28 mouse cellular contexts compared by ENCODE assay signal in the genomic region with DNA sequence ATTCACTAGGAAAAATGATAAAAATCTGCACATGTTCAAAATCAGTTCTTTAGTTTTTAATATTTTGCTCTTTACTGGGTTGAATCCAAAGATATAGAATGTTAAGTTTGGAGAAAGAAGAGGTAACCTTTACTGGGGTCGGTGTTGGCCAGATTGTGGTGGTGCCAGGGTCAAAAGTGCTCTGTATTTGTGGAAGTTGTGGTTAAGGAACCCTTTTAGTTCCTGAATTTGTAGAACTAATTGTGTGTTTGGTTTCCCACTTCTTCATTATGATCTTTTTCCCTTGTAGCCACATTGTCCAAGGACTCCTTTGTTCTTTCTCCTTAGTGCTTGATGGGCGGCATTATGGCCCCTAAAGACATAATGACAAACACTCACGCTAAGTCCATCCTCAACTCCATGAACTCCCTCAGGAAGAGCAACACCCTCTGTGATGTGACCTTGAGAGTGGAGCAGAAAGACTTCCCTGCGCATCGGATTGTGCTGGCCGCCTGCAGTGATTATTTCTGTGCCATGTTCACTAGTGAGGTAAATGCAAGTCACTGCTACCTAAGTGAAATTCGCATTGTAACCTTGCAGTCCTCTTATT. TPM values are rescaled to one million over a fixed set of nuclear protein-coding genes. Genes with fewer than 3 reads are reported as not detected.
DNase-seq lines count a peak whose midpoint lies in the region; ATAC-seq and TF ChIP-seq lines count a peak whose summit lies in the region.
"Had no signal": no experiment of that assay in that cellular context is flagged by ENCODE, and none has a peak within 500 bp of the region (broad histone marks: within the 10 kb centered on the region; RNA-seq: fewer than 3 reads in every experiment).

No protein-coding gene starts in this region.

- no peak for TF ChIP-seq POLR2A in liver, adult 2 months (IDR thresholded peaks at IDR 0.05; ENCODE audit: extremely low read depth, insufficient read depth, low read length)
- no peak for TF ChIP-seq POLR2A in MEL (IDR thresholded peaks at IDR 0.05; ENCODE audit: control insufficient read depth in 1 of 2, insufficient read depth in 1 of 2, low read depth in 1 of 2, low read length in 2 of 2, poor library complexity in 1 of 2)

- H3K4me3 ChIP-seq in liver, adult 2 months (ENCODE audit: insufficient read depth, low read depth, low read length): no peak overlapping the region
- no peak overlapping the region for H3K4me3 ChIP-seq in MEL (ENCODE audit: control insufficient read depth in 1 of 2, insufficient read depth in 1 of 2, low read depth in 2 of 2, low read length in 2 of 2)
- H3K4me3 ChIP-seq in liver, embryonic 13.5 days (replicated peaks): no peak overlapping the region; the same call in 1 of the 2 replicates
- H3K4me3 ChIP-seq in midbrain, embryonic 16.5 days (ENCODE audit: low read depth, low read length): no peak overlapping the region
- H3K4me3 ChIP-seq: forebrain, embryonic 12.5 days; intestine, embryonic 15.5 days; limb, embryonic 10.5 days; limb, embryonic 15.5 days; midbrain, embryonic 13.5 days; stomach, embryonic 15.5 days had no signal

- 93% methylated on average over 7 of the region's 7 CpGs for WGBS in liver, adult 2 months
- WGBS in liver, embryonic 13.5 days (ENCODE audit: insufficient replicate concordance): 76% methylated on average over 7 of the region's 7 CpGs
- 93% methylated on average over 7 of the region's 7 CpGs for WGBS in midbrain, embryonic 16.5 days

- TF ChIP-seq RAD21 in MEL (IDR thresholded peaks at IDR 0.05; ENCODE audit: low read depth, low read length): no peak

- TF ChIP-seq CTCF in liver, adult 2 months (IDR thresholded peaks at IDR 0.05; ENCODE audit: low read depth, low read length): no peak
- no peak for TF ChIP-seq CTCF in MEL (IDR thresholded peaks at IDR 0.05 in 2 of 3, conservative IDR thresholded peaks at IDR 0.05 in 1 of 3; ENCODE audit: control insufficient read depth in 1 of 3, insufficient read depth in 1 of 3, low read depth in 2 of 3, low read length in 3 of 3, poor library complexity in 1 of 3, severe bottlenecking in 1 of 3)

- peak; percentile 10 for DNase-seq in liver, adult 2 months (ENCODE audit: extremely low read depth, low read depth, low spot score)
- DNase-seq in liver: no peak
- DNase-seq in MEL (ENCODE audit: low read depth, low spot score): peak; percentile 20
- no peak for DNase-seq in liver, embryonic 13.5 days
- DNase-seq in adrenal gland, postnatal 4 days (ENCODE audit: low spot score in 2 of 2): no peak
- no peak for DNase-seq in embryo, embryonic 10 days (ENCODE audit: low spot score)
- DNase-seq: adrenal gland, adult 2 months; adrenal gland, postnatal 36 days; cerebellum, adult 2 months; cerebellum, postnatal 14 days; embryo, embryonic 11 days; forebrain, postnatal 0 days; heart, postnatal 14 days; kidney, adult 8-10 months; kidney, postnatal 4 days; lung, postnatal 10 days; right cerebral cortex, postnatal 25 days had no signal

- no peak overlapping the region for H3K9ac ChIP-seq in liver, adult 2 months (ENCODE audit: low read depth, low read length)
- H3K9ac ChIP-seq in MEL (ENCODE audit: control insufficient read depth, low read depth, low read length, poor library complexity, severe bottlenecking): no peak overlapping the region
- H3K9ac ChIP-seq in liver, embryonic 13.5 days: no peak overlapping the region
- H3K9ac ChIP-seq in midbrain, embryonic 16.5 days (ENCODE audit: low read depth, low read length): no peak overlapping the region
- H3K9ac ChIP-seq: forebrain, embryonic 12.5 days; forebrain, postnatal 0 days; intestine, embryonic 15.5 days; limb, embryonic 15.5 days; midbrain, embryonic 13.5 days; stomach, embryonic 15.5 days had no signal

- H3K9me3 ChIP-seq in MEL (replicated peaks; ENCODE audit: insufficient read depth, low read length): no peaks in the 10 kb centered on the region
- H3K9me3 ChIP-seq in liver, embryonic 13.5 days (replicated peaks): no peaks in the 10 kb centered on the region
- H3K9me3 ChIP-seq in midbrain, embryonic 16.5 days (replicated peaks; ENCODE audit: control insufficient read depth, low read length, poor library complexity, severe bottlenecking): no peaks in the 10 kb centered on the region
- H3K9me3 ChIP-seq: forebrain, embryonic 12.5 days; intestine, embryonic 15.5 days; limb, embryonic 10.5 days; limb, embryonic 15.5 days; midbrain, embryonic 13.5 days; stomach, embryonic 15.5 days had no signal

- no peak overlapping the region for H3K27ac ChIP-seq in liver, adult 2 months (replicated peaks; ENCODE audit: insufficient read depth, low read depth, low read length)
- no peak overlapping the region for H3K27ac ChIP-seq in MEL (ENCODE audit: control insufficient read depth, low read depth, low read length)
- peak overlapping the region; percentile 98 for H3K27ac ChIP-seq in liver, embryonic 13.5 days
- H3K27ac ChIP-seq in midbrain, embryonic 16.5 days (ENCODE audit: low read length): no peak overlapping the region
- H3K27ac ChIP-seq: forebrain, embryonic 12.5 days; hindbrain, postnatal 0 days; intestine, embryonic 15.5 days; kidney, postnatal 0 days; limb, embryonic 10.5 days; limb, embryonic 15.5 days; midbrain, embryonic 13.5 days; stomach, embryonic 15.5 days had no signal

- H3K4me1 ChIP-seq in liver, adult 2 months (ENCODE audit: control insufficient read depth, insufficient read depth, low read length): peaks cover 3% of the 10 kb centered on the region; the same call in 1 of the 2 replicates
- peaks cover 27 to 30% of the 10 kb centered on the region in 2 experiments for H3K4me1 ChIP-seq in MEL (ENCODE audit: control insufficient read depth in 1 of 2, insufficient read depth in 2 of 2, low read length in 2 of 2)
- H3K4me1 ChIP-seq in liver, embryonic 13.5 days (replicated peaks): peaks cover 76% of the 10 kb centered on the region
- peaks cover 15% of the 10 kb centered on the region for H3K4me1 ChIP-seq in midbrain, embryonic 16.5 days (ENCODE audit: control insufficient read depth, insufficient read depth, low read length)

- peaks cover 21% of the 10 kb centered on the region for H3K36me3 ChIP-seq in liver, adult 2 months (ENCODE audit: control insufficient read depth, insufficient read depth, low read length)
- H3K36me3 ChIP-seq in MEL (ENCODE audit: control insufficient read depth in 1 of 2, insufficient read depth in 2 of 2, low read length in 2 of 2): peaks cover 8 to 45% of the 10 kb centered on the region in 2 experiments
- H3K36me3 ChIP-seq in liver, embryonic 13.5 days: peaks cover 46% of the 10 kb centered on the region
- H3K36me3 ChIP-seq in midbrain, embryonic 16.5 days (ENCODE audit: control insufficient read depth, insufficient read depth, low read length): peaks cover 6% of the 10 kb centered on the region; the same call in 1 of the 2 replicates

- peaks cover 7% of the 10 kb centered on the region; the same call in 1 of the 2 replicates for H3K79me2 ChIP-seq in liver, adult 2 months (ENCODE audit: control insufficient read depth, insufficient read depth, low read length)
- H3K79me2 ChIP-seq in MEL (ENCODE audit: control insufficient read depth, insufficient read depth, low read length, poor library complexity): peaks cover 9% of the 10 kb centered on the region

- no peak for ATAC-seq in liver, embryonic 13.5 days (ENCODE audit: low read depth)
- ATAC-seq in megakaryocyte, adult 5-6 weeks (ENCODE audit: poor library complexity, severe bottlenecking): peak; percentile 66
- ATAC-seq in midbrain, embryonic 16.5 days: no peak
- ATAC-seq: activated CD4-positive, CD25-positive, alpha-beta regulatory T cell, adult 4 months; forebrain, postnatal 0 days; hindbrain, postnatal 0 days; intestine, embryonic 15.5 days; midbrain, embryonic 13.5 days had no signal

- no peaks in the 10 kb centered on the region for H3K27me3 ChIP-seq in liver, adult 2 months (ENCODE audit: control insufficient read depth, insufficient read depth, low read length)
- H3K27me3 ChIP-seq in MEL (ENCODE audit: control insufficient read depth in 1 of 2, insufficient read depth in 2 of 2, low read length in 2 of 2): no peaks in the 10 kb centered on the region
- 0 out of 2 replicates have a peak, but pooled peaks cover 3% of the 10 kb centered on the region for H3K27me3 ChIP-seq in liver, embryonic 13.5 days
- H3K27me3 ChIP-seq in midbrain, embryonic 16.5 days (ENCODE audit: control insufficient read depth, insufficient read depth, low read depth, low read length): no peaks in the 10 kb centered on the region
- H3K27me3 ChIP-seq: intestine, embryonic 15.5 days; limb, embryonic 15.5 days; stomach, embryonic 15.5 days had no signal

- TF ChIP-seq EP300 in MEL (IDR thresholded peaks at IDR 0.05; ENCODE audit: low read depth in 1 of 2, low read length in 2 of 2): 0 out of 4 replicates have a peak, but pooled peaks of 1 of the 2 experiments have one; percentile 23

- peak overlapping the region; percentile 73; the same call in 1 of the 2 replicates for H3K4me2 ChIP-seq in liver, embryonic 13.5 days
- no peak overlapping the region for H3K4me2 ChIP-seq in midbrain, embryonic 16.5 days (ENCODE audit: low read length)
- H3K4me2 ChIP-seq: forebrain, embryonic 12.5 days; intestine, embryonic 15.5 days; limb, embryonic 15.5 days; midbrain, embryonic 13.5 days; stomach, embryonic 15.5 days had no signal

RNA-seq across cellular contexts. Expression of a gene that starts 2.9 kb away (rescaled TPM):
- 8.8 and 9.9 TPM in 2 replicates for total RNA-seq in liver, adult 2 months (2014; rRNA removed)
- 4.5 and 5.1 TPM in 2 replicates for polyA plus RNA-seq in liver, adult 2 months (2012; rRNA removed)
- 21.8 and 26.4 TPM in 2 replicates for total RNA-seq in MEL (2012; rRNA removed)
- 10 to 100 TPM in 1 of 2 experiments, not detected in 1; 20.8 TPM for polyA plus RNA-seq in MEL (2012; ENCODE audit: insufficient read depth in 1 of 2, insufficient read length in 2 of 2, low read depth in 1 of 2, low replicate concordance in 2 of 2, missing spikeins in 1 of 2)
- 34.7 and 37.4 TPM in 2 replicates for polyA plus RNA-seq in liver, embryonic 13.5 days (2015; fragmentation: Nextera tagmentation; extraction: Ambion mirVana)
- 10.0 and 10.2 TPM in 2 replicates for total RNA-seq in megakaryocyte, adult 5-6 weeks (2015)
- total RNA-seq in megakaryocyte, adult 5-6 weeks (2017): 11.2 and 12.8 TPM in 2 replicates
- 10 to 100 TPM; 25.4 to 26.5 TPM for total RNA-seq in adrenal gland, postnatal 4 days (2021)
- 37.6 and 37.9 TPM in 2 replicates for polyA plus RNA-seq in midbrain, embryonic 16.5 days (2015; fragmentation: Nextera tagmentation; extraction: Ambion mirVana)

RNA-seq across cellular contexts. Expression of a gene that starts 36.2 kb away (rescaled TPM):
- total RNA-seq in liver, adult 2 months (2014; rRNA removed): 5.9 and 6.9 TPM in 2 replicates
- polyA plus RNA-seq in liver, adult 2 months (2012; rRNA removed): 9.8 and 10.6 TPM in 2 replicates
- total RNA-seq in MEL (2012; rRNA removed): 18.5 and 21.5 TPM in 2 replicates
- polyA plus RNA-seq in MEL (2012; ENCODE audit: insufficient read depth in 1 of 2, insufficient read length in 2 of 2, low read depth in 1 of 2, low replicate concordance in 2 of 2, missing spikeins in 1 of 2): 10 to 100 TPM in 1 of 2 experiments, not detected in 1; 21.8 TPM
- polyA plus RNA-seq in liver, embryonic 13.5 days (2015; fragmentation: Nextera tagmentation; extraction: Ambion mirVana): 19.8 and 23.9 TPM in 2 replicates
- total RNA-seq in megakaryocyte, adult 5-6 weeks (2015): 20.6 and 24.1 TPM in 2 replicates
- total RNA-seq in megakaryocyte, adult 5-6 weeks (2017): 16.1 and 18.6 TPM in 2 replicates
- total RNA-seq in adrenal gland, postnatal 4 days (2021): 10 to 100 TPM; 28.7 to 29.6 TPM
- polyA plus RNA-seq in midbrain, embryonic 16.5 days (2015; fragmentation: Nextera tagmentation; extraction: Ambion mirVana): 73.3 and 78.5 TPM in 2 replicates

RNA-seq across cellular contexts. Expression of a gene that starts 43.1 kb away (rescaled TPM):
- total RNA-seq in liver, adult 2 months (2014; rRNA removed): 71.5 and 81.2 TPM in 2 replicates
- polyA plus RNA-seq in liver, adult 2 months (2012; rRNA removed): 92.7 and 105 TPM in 2 replicates
- 55.2 and 57.6 TPM in 2 replicates for total RNA-seq in MEL (2012; rRNA removed)
- 100 to 1,000 TPM in 1 of 2 experiments, 10 to 100 TPM in 1; 94.1 to 109 TPM for polyA plus RNA-seq in MEL (2012; ENCODE audit: insufficient read depth in 1 of 2, insufficient read length in 2 of 2, low read depth in 1 of 2, low replicate concordance in 2 of 2, missing spikeins in 1 of 2)
- 130 and 138 TPM in 2 replicates for polyA plus RNA-seq in liver, embryonic 13.5 days (2015; fragmentation: Nextera tagmentation; extraction: Ambion mirVana)
- total RNA-seq in megakaryocyte, adult 5-6 weeks (2015): 118 and 120 TPM in 2 replicates
- 73.8 and 83.6 TPM in 2 replicates for total RNA-seq in megakaryocyte, adult 5-6 weeks (2017)
- 100 to 1,000 TPM; 108 to 109 TPM for total RNA-seq in adrenal gland, postnatal 4 days (2021)
- 77.1 and 82.6 TPM in 2 replicates for polyA plus RNA-seq in midbrain, embryonic 16.5 days (2015; fragmentation: Nextera tagmentation; extraction: Ambion mirVana)

RNA-seq across cellular contexts. Expression of a gene that starts 52.9 kb away (rescaled TPM):
- 4.5 and 4.7 TPM in 2 replicates for total RNA-seq in liver, adult 2 months (2014; rRNA removed)
- 8.3 and 16.3 TPM in 2 replicates for polyA plus RNA-seq in liver, adult 2 months (2012; rRNA removed)
- total RNA-seq in MEL (2012; rRNA removed): 18.8 and 35.8 TPM in 2 replicates
- 10 to 100 TPM in 1 of 2 experiments, not detected in 1; 94.8 TPM for polyA plus RNA-seq in MEL (2012; ENCODE audit: insufficient read depth in 1 of 2, insufficient read length in 2 of 2, low read depth in 1 of 2, low replicate concordance in 2 of 2, missing spikeins in 1 of 2)
- 20.4 TPM in 2 replicates for polyA plus RNA-seq in liver, embryonic 13.5 days (2015; fragmentation: Nextera tagmentation; extraction: Ambion mirVana)
- 54.5 and 69.7 TPM in 2 replicates for total RNA-seq in megakaryocyte, adult 5-6 weeks (2015)
- total RNA-seq in megakaryocyte, adult 5-6 weeks (2017): 43.8 and 46.8 TPM in 2 replicates
- total RNA-seq in adrenal gland, postnatal 4 days (2021): 10 to 100 TPM; 27.0 to 28.8 TPM
- 11.4 and 12.2 TPM in 2 replicates for polyA plus RNA-seq in midbrain, embryonic 16.5 days (2015; fragmentation: Nextera tagmentation; extraction: Ambion mirVana)

Comparison
In these comparisons a context has a peak if more than half of its experiments do, and no peak if none do; other contexts are left out.
1. DNase-seq: peak in liver, adult 2 months (single experiment) and MEL (single experiment); none in liver (single experiment), liver, embryonic 13.5 days (single experiment), adrenal gland, postnatal 4 days (0 of 2) and embryo, embryonic 10 days (single experiment).